Mouse (Mus musculus) splenic B cell, adult 2 months (primary cell): ENCODE data around the gene Hoxd1.

Experiments used
- DNase-seq: peaks from one replicate; pipeline ENCODE4 v3.0.0-alpha.2; 2011; ENCODE audit warnings: low read depth, low spot score
- H3K27me3 ChIP-seq: 2 replicates; pipeline ENCODE4 v1.6.1; 2012; ENCODE audit warnings: mild to moderate bottlenecking, low read length, moderate library complexity, mixed read lengths; ENCODE audit not compliant: control insufficient read depth, poor library complexity, insufficient read depth, severe bottlenecking
- H3K36me3 ChIP-seq: 2 replicates; pipeline ENCODE4 v1.6.1; 2012; ENCODE audit warnings: mild to moderate bottlenecking, low read length, moderate library complexity, mixed read lengths; ENCODE audit not compliant: control insufficient read depth, poor library complexity, insufficient read depth, severe bottlenecking

The Hoxd1 gene

DNA sequence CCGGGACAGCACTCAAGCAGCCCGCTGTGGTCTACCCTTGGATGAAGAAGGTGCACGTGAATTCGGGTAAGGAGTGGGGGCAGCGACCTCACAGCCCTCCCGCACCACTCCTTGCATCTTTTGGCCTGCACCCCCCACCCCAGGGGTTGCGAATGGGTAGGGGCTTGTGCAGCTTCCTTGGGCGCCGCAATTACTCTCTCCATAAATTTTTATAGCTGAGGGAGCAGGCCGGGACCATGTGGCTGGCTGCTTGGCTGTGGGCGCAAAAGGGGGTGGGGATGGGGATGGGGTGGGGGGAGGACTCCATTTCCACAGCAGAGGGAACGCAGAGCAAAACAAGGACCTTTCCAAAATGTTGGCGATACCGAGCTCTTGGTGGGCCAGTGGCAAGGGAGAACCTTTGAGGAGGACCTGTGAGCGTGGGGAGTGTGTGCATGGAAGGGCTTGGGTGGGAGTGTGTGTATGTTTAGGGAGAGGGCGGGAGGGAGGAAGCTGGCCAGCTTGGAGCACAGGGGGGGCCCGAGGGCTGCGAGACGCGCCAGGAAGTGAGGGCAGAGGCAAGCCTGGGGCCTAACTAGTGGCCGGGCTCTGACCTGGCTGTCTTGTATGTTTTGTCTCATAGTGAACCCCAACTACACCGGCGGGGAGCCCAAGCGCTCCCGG is 35.0 kb upstream of the Hoxd1 start:
- no peak for DNase-seq
- no peaks in the 10 kb centered on the region for H3K36me3 ChIP-seq
- H3K27me3 ChIP-seq = 0 out of 2 replicates have a peak, but pooled peaks cover 5% of the 10 kb centered on the region

- Histone ChIP-seq H3K27me3 (peaks cover 5% of the 10 kb centered on the region; the same call in 1 of the 2 replicates), H3K36me3 (no peaks in the 10 kb centered on the region)
- no peak for DNase-seq
Measured at GRCm38 (mm10) chr2:74728303-74728680, 34.5 kb upstream of the Hoxd1 start.

- peaks cover 5% of the 10 kb centered on the region; the same call in 1 of the 2 replicates for H3K27me3 ChIP-seq
- DNase-seq = no peak
- no peaks in the 10 kb centered on the region for H3K36me3 ChIP-seq
Measured at GRCm38 (mm10) chr2:74730331-74730730, 32.4 kb upstream of the Hoxd1 start.

DNA sequence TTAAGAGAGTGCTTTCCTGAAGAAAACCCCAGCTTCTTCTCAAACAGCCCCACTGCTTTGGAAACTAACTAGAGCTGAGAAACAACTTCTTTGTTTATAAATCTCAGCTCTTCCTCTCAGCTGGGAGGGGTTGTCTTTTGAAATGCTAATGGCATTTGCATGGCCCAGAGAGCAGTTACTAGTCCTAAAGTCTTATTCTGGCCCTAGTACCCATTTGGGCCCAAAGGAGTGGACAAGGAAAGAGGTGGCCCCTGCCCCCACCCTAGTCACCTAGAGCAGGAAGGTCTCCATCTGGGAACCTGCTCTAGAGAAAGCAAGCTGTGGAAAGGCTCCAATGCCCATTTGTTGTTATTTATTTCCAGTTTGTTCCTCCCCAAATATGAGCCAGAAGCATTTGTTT is 31.7 kb upstream of the Hoxd1 start:
- Histone ChIP-seq H3K36me3 (no peaks in the 10 kb centered on the region), H3K27me3 (peaks cover 5% of the 10 kb centered on the region; the same call in 1 of the 2 replicates)
- no peak for DNase-seq

GRCm38 (mm10) chr2:74731799-74732512 is 30.8 kb upstream of the Hoxd1 start:
- DNase-seq = no peak
- Histone ChIP-seq H3K27me3 (peaks cover 5% of the 10 kb centered on the region; the same call in 1 of the 2 replicates), H3K36me3 (no peaks in the 10 kb centered on the region)

DNA sequence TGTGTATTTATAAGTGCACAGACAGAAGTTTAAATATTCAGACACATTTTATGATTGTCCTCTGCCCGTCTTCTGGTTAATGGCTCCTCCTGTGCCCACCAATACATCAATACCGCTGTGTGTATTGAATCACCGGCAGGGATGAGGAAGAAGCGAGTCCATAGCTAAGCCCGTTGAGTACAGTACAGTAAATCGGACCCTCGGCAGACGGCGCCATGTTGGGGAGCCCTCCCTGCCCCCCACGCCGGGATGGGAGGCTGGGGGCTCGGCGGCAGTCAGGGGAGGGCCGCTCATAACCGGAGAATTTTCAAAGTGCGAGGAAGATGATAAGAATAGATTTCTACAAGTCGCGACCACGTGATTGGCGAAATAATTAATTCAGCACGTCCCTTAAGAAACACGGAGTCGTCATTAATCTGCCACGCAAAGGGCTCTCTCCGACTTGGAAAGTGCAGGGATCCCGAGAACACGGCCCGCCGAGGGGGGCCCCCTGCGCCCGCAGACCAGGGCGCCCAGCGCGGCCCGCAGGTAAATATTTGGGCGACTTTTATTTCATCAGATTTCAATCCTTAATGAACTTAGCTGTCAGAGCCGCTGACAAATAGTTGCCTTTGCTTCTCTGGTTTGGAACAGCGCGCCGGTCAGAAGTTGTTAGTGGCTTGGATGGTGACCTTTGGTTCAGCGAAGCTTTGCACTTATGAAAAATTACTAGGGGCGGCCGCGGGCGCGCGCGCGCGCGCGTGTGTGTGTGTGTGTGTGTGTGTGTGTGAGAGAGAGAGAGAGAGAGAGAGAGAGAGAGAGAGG is 30.1 kb upstream of the Hoxd1 start:
- no peak for DNase-seq
- Histone ChIP-seq H3K27me3 (peaks cover 2% of the 10 kb centered on the region; the same call in 1 of the 2 replicates), H3K36me3 (no peaks in the 10 kb centered on the region)

DNA sequence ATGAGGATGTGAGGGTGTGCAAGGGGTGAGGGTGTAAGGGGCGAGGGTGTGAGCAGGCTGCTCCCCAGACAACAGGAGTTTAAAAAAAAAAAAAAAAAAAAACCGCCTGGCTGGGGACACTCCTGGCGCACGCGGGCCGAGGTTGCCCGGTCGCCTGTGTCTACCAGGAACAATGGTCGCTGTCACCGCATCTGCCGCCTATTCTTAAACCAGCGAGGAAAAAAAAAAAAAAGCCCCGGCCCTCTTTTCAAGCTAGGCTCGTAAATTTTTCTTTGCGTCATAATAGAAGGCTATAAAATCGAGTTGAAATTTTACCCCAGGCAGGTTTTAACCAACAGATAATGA is 29.5 kb upstream of the Hoxd1 start:
- Histone ChIP-seq H3K27me3 (peaks cover 2% of the 10 kb centered on the region; the same call in 1 of the 2 replicates), H3K36me3 (no peaks in the 10 kb centered on the region)
- no peak for DNase-seq

DNA sequence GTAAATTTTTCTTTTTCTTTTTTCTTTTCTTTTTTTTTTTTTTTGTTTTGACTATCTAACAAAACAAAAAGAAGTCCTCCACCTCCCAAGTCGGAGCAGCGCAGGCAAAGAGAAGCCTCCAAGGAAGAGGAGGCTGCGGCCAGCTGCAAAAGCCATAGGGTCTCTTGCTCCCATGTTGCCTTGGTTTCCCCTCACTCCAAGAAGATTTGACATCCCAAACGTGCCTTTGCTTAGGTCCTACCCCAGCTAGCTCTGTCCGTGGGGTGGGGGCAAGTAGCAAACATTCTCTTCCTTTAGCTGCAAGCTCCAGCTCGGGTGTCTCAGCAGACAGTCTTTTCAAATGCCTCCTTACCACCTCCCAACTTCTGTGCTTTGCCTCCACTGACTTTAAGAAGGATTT is 29.0 kb upstream of the Hoxd1 start:
- peaks cover 2% of the 10 kb centered on the region; the same call in 1 of the 2 replicates for H3K27me3 ChIP-seq
- no peaks in the 10 kb centered on the region for H3K36me3 ChIP-seq
- DNase-seq = no peak

- DNase-seq = no peak
- H3K27me3 ChIP-seq = peaks cover 2% of the 10 kb centered on the region; the same call in 1 of the 2 replicates
- H3K36me3 ChIP-seq = no peaks in the 10 kb centered on the region
Measured at GRCm38 (mm10) chr2:74734451-74734850, 28.3 kb upstream of the Hoxd1 start.

- H3K36me3 ChIP-seq = no peaks in the 10 kb centered on the region
- no peak for DNase-seq
- peaks cover 2% of the 10 kb centered on the region; the same call in 1 of the 2 replicates for H3K27me3 ChIP-seq
Measured at GRCm38 (mm10) chr2:74734996-74735811, 27.6 kb upstream of the Hoxd1 start.

GRCm38 (mm10) chr2:74735851-74736687 is 26.7 kb upstream of the Hoxd1 start:
- peaks cover 2% of the 10 kb centered on the region for H3K27me3 ChIP-seq
- H3K36me3 ChIP-seq = no peaks in the 10 kb centered on the region
- no peak for DNase-seq

GRCm38 (mm10) chr2:74736688-74737577 is 25.8 kb upstream of the Hoxd1 start:
- Histone ChIP-seq H3K27me3 (peaks cover 2% of the 10 kb centered on the region), H3K36me3 (no peaks in the 10 kb centered on the region)
- no peak for DNase-seq

- DNase-seq = no peak
- H3K36me3 ChIP-seq = no peaks in the 10 kb centered on the region
- H3K27me3 ChIP-seq = peaks cover 2% of the 10 kb centered on the region
Measured at GRCm38 (mm10) chr2:74737578-74738070, 25.2 kb upstream of the Hoxd1 start.
